Mouse (Mus musculus): ENCODE measurements around the gene Sdk2.

GRCm38 (mm10) chr11:113797014-113797983, 269.5 kb downstream of the Sdk2 start:
- no peak for TF ChIP-seq CTCF (conservative IDR thresholded peaks at IDR 0.05 in 1 of 2, IDR thresholded peaks at IDR 0.05 in 1 of 2; ENCODE audit: low read depth in 2 of 2, low read length in 2 of 2)
- no peak for TF ChIP-seq TBP (conservative IDR thresholded peaks at IDR 0.05; ENCODE audit: low read depth, low read length)
- TF ChIP-seq POLR2A (IDR thresholded peaks at IDR 0.05; ENCODE audit: low read depth, low read length) = no peak
- no peak for TF ChIP-seq SMC3 (IDR thresholded peaks at IDR 0.05; ENCODE audit: low read depth, low read length)
- no peak for TF ChIP-seq ELF1 (IDR thresholded peaks at IDR 0.05; ENCODE audit: low read depth, low read length)
- TF ChIP-seq ZNF384 (IDR thresholded peaks at IDR 0.05; ENCODE audit: low read depth, low read length) = no peak
- TF ChIP-seq CHD1 (IDR thresholded peaks at IDR 0.05; ENCODE audit: low read depth, low read length) = no peak
- no peak for TF ChIP-seq NRF1 (IDR thresholded peaks at IDR 0.05; ENCODE audit: low read depth, low read length)
- no peak for TF ChIP-seq BHLHE40 (IDR thresholded peaks at IDR 0.05; ENCODE audit: low read depth, low read length)
- no peak for TF ChIP-seq E2F4 (IDR thresholded peaks at IDR 0.05; ENCODE audit: insufficient replicate concordance, low read depth, low read length)

All from CH12.LX (cell line).